Mouse (Mus musculus): ENCODE results near the gene Cracr2b.
A peak's percentile ranks its signal among the peaks of the same experiment; 100 is the strongest.

Gene Cracr2b

GRCm38 (mm10) chr7:141460391-141461113, at the start of gene Cracr2b:
Gene Cracr2b (plus strand): TSS chr7:141461094.
- DNase-seq = peak; percentile 73

DNA sequence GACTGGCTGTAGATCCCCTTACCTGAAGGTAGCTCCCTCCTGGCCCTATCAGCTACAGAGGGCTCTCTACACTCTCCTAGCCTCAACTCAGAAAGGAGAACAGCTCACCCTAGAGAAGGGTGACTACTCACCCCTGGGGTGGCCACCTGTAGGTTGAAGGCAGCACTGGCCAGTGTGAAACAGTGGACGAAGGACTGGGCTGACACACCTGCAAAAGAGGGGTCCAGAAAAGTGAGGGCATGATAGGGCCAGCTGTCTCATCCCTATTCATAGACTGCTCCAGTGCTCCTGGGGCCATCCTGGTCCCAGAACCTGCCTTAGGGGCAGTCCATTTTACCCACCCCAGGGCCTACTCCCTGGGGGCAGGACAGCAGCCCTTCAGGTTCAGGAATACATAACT, 49.2 kb upstream of the Cracr2b start:
- DNase-seq = no peak

- DNase-seq = no peak
These were observed 47.6 kb upstream of the Cracr2b start for GRCm38 (mm10) chr7:141413331-141413730.

DNA sequence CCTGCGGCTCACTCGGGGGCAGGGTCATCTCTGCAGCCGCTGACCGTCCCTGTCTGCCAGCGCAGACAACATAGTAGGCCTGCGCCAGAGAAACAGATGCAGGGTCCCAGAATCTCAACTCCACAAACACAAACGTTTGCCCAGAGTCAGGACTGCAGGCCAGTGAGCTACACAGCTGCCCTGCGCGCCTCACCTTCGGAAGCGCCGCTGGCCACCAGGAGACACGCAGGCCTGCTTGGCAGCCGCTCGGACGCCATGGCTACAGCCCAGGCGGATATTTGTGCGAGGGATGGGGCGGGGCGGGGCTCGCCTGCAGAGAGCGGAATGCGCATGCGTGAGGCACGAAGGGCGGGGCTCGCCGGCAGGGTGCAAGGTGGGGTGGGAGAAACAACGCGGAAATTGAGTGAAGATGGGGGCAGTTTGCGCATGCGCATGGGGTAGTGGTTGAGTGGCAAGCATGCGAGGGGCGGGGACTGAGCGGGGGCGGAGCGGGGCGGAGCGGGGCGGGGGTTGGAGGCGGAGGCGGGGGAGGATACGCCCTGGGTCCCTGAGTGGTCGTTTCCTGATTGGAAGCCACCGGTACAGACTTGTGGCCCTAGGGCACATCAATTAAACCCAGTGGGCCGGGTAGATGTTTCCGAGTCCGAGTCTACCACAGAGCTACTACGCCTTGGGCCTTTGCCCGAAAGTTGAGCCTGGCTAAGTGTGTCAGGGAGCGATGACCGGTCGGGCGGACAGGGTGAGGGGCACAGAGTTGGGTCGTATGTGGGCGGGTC, 46.9 kb upstream of the Cracr2b start, which contains the start of gene Gatd1:
Gene Gatd1, minus strand, starts transcription at position 328 of the 776 bp plus-strand sequence.
- peak; percentile 100 for DNase-seq

GRCm38 (mm10) chr7:141416144-141416841, 44.6 kb upstream of the Cracr2b start:
- no peak for DNase-seq

- no peak for DNase-seq
These were observed 42.9 kb upstream of the Cracr2b start for GRCm38 (mm10) chr7:141417731-141418681.

DNA sequence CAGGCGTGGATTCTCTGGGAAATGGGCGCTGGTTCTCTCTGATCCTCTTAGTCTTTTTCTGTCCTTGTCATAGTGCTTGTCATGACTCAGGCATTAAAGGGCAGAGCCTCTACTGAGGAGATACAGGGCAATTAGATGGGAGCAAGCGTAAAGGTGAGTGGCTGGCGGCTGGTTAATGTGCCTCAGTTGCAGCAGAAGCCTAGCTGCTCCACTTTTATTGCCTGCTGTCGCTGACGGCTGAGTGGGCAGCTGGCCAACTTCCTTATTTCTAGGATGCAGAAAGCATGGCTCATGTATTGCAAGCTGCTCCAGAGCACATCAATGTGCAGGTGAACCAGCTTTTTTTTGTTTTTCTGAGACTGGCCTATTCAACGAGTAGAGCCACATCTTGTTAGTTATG, 41.9 kb upstream of the Cracr2b start:
- peak; percentile 40 for DNase-seq

DNA sequence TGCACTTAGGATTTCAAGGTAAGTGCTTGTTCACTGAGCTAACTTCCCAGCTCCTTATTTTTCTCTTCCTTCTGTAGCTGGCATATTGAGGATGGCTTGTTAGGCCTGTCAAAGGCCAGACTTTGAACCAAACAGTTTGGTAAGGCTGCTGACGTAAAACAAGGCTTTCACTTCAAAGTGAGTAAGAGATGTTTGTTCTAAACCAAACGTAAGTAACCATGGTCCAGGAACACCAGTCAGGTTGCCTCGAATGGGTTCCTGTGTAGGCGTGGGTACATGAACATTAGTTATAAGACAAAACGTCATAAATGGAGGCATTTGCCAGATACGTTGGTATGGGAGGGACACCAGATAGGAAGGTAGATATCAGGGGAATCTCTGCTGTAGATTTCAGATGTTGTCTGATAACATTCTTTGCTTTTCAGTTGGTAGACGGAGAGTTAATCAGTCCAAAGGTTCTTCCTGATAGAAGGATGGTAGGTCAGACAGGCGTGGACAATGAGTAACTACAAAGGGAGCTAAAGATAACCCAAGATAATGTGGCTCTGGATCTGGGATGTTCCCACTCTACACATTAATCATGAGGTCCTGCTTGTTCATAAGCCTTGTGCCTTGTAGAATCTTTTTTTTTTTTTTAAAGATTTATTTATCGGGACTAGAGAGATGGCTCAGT, 40.7 kb upstream of the Cracr2b start:
- DNase-seq = no peak

DNA sequence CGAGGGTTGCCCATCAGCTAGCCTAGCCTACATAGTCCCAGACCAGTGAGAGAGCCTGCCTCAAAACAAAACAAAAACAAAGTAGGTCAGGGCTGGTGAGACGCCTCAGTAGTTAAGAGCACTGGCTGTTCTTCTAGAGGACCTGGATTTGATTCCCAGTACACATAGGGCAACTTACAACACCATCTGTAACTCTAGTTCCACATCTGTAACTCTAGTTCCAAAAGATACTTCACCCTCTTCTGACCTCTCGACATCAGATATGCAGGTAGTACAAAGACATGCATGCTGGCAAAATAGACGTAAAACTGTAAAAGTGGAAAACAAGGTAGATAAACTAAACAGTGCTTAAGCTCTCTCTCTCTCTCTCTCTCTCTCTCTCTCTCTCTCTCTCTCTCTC, 37.1 kb upstream of the Cracr2b start:
- DNase-seq = no peak

- DNase-seq = no peak
These were observed 33.8 kb upstream of the Cracr2b start for GRCm38 (mm10) chr7:141426948-141427730.

DNA sequence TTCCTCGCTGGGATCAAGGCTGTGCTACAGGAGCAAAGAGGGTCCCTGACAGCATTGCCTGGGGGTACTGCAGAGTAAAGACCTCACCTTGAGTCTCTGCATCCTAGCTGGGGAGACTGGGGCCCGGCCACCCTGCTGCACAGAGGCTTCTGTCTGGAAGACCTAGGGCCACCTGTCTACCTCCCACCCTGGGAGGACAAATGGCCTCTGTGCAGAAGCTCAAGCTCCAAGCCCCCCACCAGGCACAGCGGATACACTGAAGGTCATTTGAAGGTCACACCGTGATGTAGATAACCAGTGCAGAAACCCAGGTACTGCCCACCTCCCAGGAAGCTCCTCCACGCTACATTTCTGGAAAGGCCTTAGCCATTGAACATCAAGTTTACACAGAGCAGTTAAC, 32.2 kb upstream of the Cracr2b start:
- DNase-seq = no peak

DNA sequence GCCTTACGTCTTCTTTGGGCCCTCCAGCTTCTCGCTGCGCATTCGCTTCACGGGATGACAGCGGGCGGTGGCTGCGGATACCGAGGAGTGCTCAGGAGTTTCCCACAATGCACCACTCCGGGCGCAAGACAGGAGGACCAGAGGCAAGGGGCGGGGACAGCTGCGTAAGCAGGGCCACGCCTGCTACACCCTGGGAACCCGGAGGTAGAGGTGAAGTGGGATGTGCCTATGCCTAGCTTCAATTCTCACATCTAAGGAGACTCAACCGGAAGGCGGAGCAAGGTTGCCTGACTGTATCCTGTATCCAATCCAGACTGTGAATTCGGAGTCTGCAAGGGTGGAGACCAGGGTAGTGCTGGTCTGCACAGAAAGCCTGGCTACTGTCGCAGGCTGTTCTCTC, 31.6 kb upstream of the Cracr2b start, which contains the start of gene Cend1:
Gene Cend1, minus strand, starts transcription at position 182 of the 400 bp plus-strand sequence.
- DNase-seq = peak; percentile 51

GRCm38 (mm10) chr7:141429840-141430584, 30.9 kb upstream of the Cracr2b start:
- DNase-seq = no peak

DNA sequence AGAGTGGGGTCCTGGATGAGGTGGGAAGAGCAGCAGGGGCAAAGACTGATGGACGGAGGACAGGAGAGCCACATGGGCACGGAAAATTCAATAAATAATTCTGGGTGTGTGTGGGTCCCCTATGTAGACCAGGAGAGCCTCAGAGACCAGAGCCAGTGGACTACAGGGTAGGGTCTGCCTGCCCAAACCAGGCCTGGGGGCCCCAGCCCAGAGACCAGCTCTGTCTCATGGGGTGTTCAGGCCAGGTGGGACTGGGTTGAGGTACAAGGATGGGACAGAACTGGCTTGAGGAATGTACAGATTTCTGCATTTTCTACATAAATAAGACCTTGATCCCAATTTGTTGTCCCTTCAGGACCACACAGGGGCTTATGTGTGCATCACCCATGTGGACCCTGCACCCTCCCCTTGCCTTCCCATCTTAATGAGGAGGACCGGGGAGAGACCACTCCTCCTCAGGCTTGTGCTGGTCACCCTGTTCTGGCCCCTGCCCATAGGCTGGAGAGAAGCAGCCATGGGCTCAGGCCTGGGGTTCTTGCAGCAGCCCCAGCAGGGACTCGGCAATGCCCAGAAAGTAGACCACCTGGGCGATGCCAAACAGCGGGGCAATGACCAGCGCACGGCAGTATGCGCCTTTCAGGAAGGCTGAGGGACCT, 30.2 kb upstream of the Cracr2b start:
- DNase-seq = no peak

GRCm38 (mm10) chr7:141431434-141432185, 29.3 kb upstream of the Cracr2b start:
- DNase-seq = no peak

DNA sequence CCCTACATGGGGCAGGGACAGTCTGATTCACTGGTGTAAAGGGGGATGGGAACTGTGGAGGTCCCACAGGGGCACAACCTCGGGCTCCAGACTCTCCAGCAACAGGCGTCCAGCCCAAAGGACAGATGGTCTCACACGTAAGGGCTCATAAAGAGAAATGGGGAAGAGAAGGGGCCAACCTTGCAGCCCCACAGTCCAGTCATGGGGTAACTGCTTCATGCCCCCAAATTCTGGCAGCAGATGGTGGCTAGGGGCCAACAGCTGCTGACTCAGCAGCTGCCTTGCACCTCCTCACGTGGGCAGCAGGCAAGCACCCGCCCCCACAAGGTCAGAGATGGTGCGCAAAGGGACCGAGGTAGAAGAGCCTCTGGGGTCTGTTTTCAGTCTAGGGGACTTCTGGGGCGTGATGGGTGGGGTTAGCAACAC, 28.7 kb upstream of the Cracr2b start:
- no peak for DNase-seq

DNA sequence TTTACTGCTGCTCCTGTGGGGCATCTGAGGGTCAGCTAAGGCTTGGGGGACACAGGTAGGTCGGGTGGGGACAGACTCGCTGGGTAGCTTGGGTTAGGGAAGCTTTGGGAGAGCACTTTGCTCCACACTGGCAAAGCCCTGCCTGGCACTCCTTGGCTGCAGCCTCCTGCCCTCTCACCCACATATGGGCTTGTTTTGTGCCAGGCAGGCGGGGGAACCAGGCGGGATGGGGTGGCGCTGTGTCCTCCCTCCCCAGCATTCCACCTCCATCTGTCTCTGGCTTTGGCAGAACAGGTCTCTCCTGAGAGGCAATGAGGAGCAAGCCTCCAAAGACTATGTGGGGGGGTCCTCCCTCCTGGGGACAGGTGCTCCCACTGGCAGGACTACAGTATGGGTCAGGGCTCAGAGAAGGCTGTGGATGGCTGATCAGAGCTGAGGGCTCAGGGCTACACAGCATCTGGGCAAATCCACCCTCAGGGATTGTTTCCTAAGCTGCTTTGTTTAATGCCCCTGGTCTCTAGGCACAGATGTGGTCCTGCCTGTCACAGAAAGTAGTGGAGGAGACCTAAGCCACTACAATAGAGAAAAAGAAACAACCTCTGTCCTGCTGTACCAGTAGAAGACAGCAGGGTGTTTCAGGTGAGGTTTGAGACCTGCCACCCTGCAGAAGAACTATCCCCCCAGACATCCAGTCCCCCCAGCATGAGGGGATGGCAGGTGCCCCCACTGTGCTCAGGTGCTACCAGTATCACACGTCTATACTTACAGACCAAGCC, 28.0 kb upstream of the Cracr2b start:
- DNase-seq = no peak
